Mouse (Mus musculus): ENCODE measurements around the gene Cers3. TPM values are rescaled to one million over a fixed set of nuclear protein-coding genes. Genes with fewer than 3 reads are reported as not detected.

The Cers3 gene
- total and polyA plus RNA-seq, 3 experiments, result 0.04 TPM; not detected in 2

DNA sequence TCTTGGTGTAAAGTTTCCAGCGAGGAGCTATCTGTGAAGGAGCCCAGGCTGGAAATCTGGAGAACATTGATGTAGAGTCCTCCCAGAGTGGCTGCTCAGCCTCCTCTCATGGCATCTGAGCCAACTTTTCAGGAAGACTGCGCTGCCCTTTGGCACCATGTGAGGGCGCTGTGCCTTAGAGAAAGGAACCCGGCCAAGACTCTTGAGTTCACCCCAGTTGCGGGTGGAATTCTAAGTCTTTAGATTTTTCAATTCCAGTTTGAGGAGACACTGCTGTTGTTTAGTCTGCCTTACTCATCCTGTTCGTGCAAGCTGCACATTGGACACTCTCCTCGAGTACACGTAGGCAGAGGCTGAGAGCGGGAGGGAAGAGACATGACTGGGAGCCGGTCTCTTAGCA, 98.7 kb downstream of the Cers3 start:
- Histone ChIP-seq H3K9ac (ENCODE audit: control insufficient read depth, low read depth, low read length, poor library complexity, severe bottlenecking) (no peak overlapping the region), H3K4me1 (ENCODE audit: control insufficient read depth in 1 of 2, insufficient read depth in 2 of 2, low read length in 2 of 2) (peaks cover 0 to 4% of the 10 kb centered on the region in 2 experiments; a peak in 1 of 4 replicates), H3K4me3 (ENCODE audit: control insufficient read depth in 1 of 2, insufficient read depth in 1 of 2, low read depth in 2 of 2, low read length in 2 of 2) (no peak overlapping the region), H3K36me3 (ENCODE audit: control insufficient read depth in 1 of 2, insufficient read depth in 2 of 2, low read length in 2 of 2) (no peaks in the 10 kb centered on the region), H3K79me2 (ENCODE audit: control insufficient read depth, insufficient read depth, low read length, poor library complexity) (no peaks in the 10 kb centered on the region), H3K9me3 (replicated peaks; ENCODE audit: insufficient read depth, low read length) (no peaks in the 10 kb centered on the region), H3K27me3 (ENCODE audit: control insufficient read depth in 1 of 2, insufficient read depth in 2 of 2, low read length in 2 of 2) (no peaks in the 10 kb centered on the region), H3K27ac (ENCODE audit: control insufficient read depth, low read depth, low read length) (no peak overlapping the region)
- DNase-seq (ENCODE audit: low read depth, low spot score), result peak; percentile 51
- TF ChIP-seq MYB (IDR thresholded peaks at IDR 0.05; ENCODE audit: low read depth, low read length) (no peak), SMC3 (IDR thresholded peaks at IDR 0.05; ENCODE audit: low read depth, low read length) (peak; percentile 69), ZNF384 (IDR thresholded peaks at IDR 0.05; ENCODE audit: low read depth, low read length) (no peak), ZC3H11A (IDR thresholded peaks at IDR 0.05; ENCODE audit: low read depth, low read length) (peak; percentile 56), RAD21 (IDR thresholded peaks at IDR 0.05; ENCODE audit: low read depth, low read length) (peak; percentile 55), RCOR1 (IDR thresholded peaks at IDR 0.05; ENCODE audit: low read depth, low read length) (no peak), CTCF (IDR thresholded peaks at IDR 0.05 in 2 of 3, conservative IDR thresholded peaks at IDR 0.05 in 1 of 3; ENCODE audit: control insufficient read depth in 1 of 3, insufficient read depth in 1 of 3, low read depth in 2 of 3, low read length in 3 of 3, poor library complexity in 1 of 3, severe bottlenecking in 1 of 3) (peak; percentile 51 to 71 (median 60))

DNA sequence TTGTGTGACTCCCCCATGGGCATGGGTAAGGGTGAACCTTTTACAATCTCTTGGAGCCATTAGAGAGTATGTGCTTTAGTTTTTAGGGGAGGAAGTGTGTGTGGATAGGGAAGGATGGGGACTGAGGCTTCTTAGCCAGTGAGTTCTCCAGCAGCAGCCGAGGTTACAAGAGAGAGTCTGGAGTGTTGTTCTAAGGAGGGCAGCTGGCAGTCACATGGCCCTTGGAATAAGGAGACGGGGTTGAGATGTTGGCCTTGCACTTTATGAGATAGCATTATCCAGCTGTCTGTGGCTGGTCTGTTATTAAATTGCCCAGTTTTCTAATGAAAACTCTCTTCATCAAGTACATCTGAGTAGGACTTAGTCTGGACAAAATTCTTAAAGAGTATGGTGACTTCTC, 100.5 kb downstream of the Cers3 start:
- TF ChIP-seq USF1 (IDR thresholded peaks at IDR 0.05; ENCODE audit: low read depth, low read length) (no peak), POLR2AphosphoS2 (IDR thresholded peaks at IDR 0.05; ENCODE audit: low read length) (no peak), ZKSCAN1 (IDR thresholded peaks at IDR 0.05; ENCODE audit: low read depth, low read length) (no peak), CHD1 (IDR thresholded peaks at IDR 0.05; ENCODE audit: low read depth, low read length) (no peak), CTCF (IDR thresholded peaks at IDR 0.05 in 2 of 3, conservative IDR thresholded peaks at IDR 0.05 in 1 of 3; ENCODE audit: control insufficient read depth in 1 of 3, insufficient read depth in 1 of 3, low read depth in 2 of 3, low read length in 3 of 3, poor library complexity in 1 of 3, severe bottlenecking in 1 of 3) (no peak), MYB (IDR thresholded peaks at IDR 0.05; ENCODE audit: low read depth, low read length) (no peak), POLR2A (IDR thresholded peaks at IDR 0.05; ENCODE audit: control insufficient read depth in 1 of 2, insufficient read depth in 1 of 2, low read depth in 1 of 2, low read length in 2 of 2, poor library complexity in 1 of 2) (no peak), E2F4 (IDR thresholded peaks at IDR 0.05; ENCODE audit: borderline replicate concordance, low read depth, low read length) (no peak), ETS1 (IDR thresholded peaks at IDR 0.05; ENCODE audit: low read depth, low read length) (no peak), SMC3 (IDR thresholded peaks at IDR 0.05; ENCODE audit: low read depth, low read length) (no peak), MAX (IDR thresholded peaks at IDR 0.05; ENCODE audit: low read length) (no peak), RAD21 (IDR thresholded peaks at IDR 0.05; ENCODE audit: low read depth, low read length) (no peak), USF2 (IDR thresholded peaks at IDR 0.05; ENCODE audit: borderline replicate concordance in 1 of 2, insufficient read depth in 1 of 2, low read depth in 1 of 2, low read length in 2 of 2) (no peak), TCF12 (IDR thresholded peaks at IDR 0.05; ENCODE audit: low read depth, low read length) (no peak)
- H3K9me3 ChIP-seq (replicated peaks; ENCODE audit: insufficient read depth, low read length), result no peaks in the 10 kb centered on the region
- no peaks in the 10 kb centered on the region for H3K36me3 ChIP-seq (ENCODE audit: control insufficient read depth in 1 of 2, insufficient read depth in 2 of 2, low read length in 2 of 2)
- DNase-seq (ENCODE audit: low read depth, low spot score), result no peak
- H3K9ac ChIP-seq (ENCODE audit: control insufficient read depth, low read depth, low read length, poor library complexity, severe bottlenecking), result no peak overlapping the region
- H3K27ac ChIP-seq (ENCODE audit: control insufficient read depth, low read depth, low read length), result no peak overlapping the region
- no peaks in the 10 kb centered on the region for H3K79me2 ChIP-seq (ENCODE audit: control insufficient read depth, insufficient read depth, low read length, poor library complexity)
- no peak overlapping the region for H3K4me3 ChIP-seq (ENCODE audit: control insufficient read depth in 1 of 2, insufficient read depth in 1 of 2, low read depth in 2 of 2, low read length in 2 of 2)
- H3K27me3 ChIP-seq (ENCODE audit: control insufficient read depth in 1 of 2, insufficient read depth in 2 of 2, low read length in 2 of 2), result no peaks in the 10 kb centered on the region
- H3K4me1 ChIP-seq (ENCODE audit: control insufficient read depth in 1 of 2, insufficient read depth in 2 of 2, low read length in 2 of 2), result peaks cover 0 to 4% of the 10 kb centered on the region in 2 experiments; a peak in 1 of 4 replicates

Data from MEL (cell line).